Mouse (Mus musculus) liver, postnatal 0 days (tissue): ENCODE data around the gene Rufy1.

Source experiments
- CTCF ChIP-seq: sonication (generic); IDR thresholded peaks from 2 replicates; pipeline ENCODE4 v1.5.1; 2016; ENCODE audit warnings: antibody characterized with exemption, low read depth
- EP300 ChIP-seq: IDR thresholded peaks from 2 replicates; pipeline ENCODE4 v1.6.1; 2016; ENCODE audit warnings: antibody characterized with exemption, low read depth, mild to moderate bottlenecking

- no peak for TF ChIP-seq CTCF
- no peak for TF ChIP-seq EP300
These were observed 57.3 kb downstream of the Rufy1 start for GRCm38 (mm10) chr11:50373621-50374020.
